Mouse (Mus musculus) CD8-positive naive resting alpha-beta T cell, adult 2 months (primary cell): ENCODE results near the gene Lsm7.
"Not testable (repeated sequence)": the region's sequence is repeated elsewhere in the genome, so short reads cannot be mapped to it uniquely, and the experiment has no call there.

Source experiments
- DNase-seq, 2 experiments: peaks; one replicate each; pipeline ENCODE4 v3.0.0; 2022; ENCODE audit warnings: low read depth in 2 of 2, low spot score in 2 of 2

Lsm7 gene

DNA sequence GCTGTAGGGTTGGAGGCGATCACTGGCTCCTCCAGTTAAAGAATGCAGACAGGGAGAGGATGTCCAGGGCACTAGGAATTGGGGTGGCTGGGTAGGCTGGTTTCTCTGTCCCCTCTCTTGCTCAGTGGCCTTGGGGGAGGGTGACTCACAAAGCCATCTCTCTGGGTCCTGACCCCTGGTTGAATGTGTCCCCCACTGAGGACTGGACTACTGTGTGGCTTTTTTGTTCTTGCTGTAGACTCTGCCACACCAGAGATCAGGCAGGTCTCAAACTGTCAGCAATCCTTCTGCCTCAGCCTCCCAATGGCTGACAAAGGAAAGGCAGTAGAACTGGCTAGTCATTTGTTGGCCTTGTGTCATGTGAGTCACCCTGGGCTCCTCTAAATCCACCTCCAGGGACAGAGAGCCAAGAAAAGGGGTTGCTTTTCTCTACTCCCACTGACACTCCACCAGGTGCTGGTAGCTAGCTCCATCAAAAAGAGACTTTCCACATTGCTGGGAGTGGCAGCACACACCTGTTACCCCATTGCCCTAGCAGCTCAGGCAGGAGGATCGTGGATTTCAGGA, 16.6 kb downstream of the Lsm7 start:
- no peak for DNase-seq

DNA sequence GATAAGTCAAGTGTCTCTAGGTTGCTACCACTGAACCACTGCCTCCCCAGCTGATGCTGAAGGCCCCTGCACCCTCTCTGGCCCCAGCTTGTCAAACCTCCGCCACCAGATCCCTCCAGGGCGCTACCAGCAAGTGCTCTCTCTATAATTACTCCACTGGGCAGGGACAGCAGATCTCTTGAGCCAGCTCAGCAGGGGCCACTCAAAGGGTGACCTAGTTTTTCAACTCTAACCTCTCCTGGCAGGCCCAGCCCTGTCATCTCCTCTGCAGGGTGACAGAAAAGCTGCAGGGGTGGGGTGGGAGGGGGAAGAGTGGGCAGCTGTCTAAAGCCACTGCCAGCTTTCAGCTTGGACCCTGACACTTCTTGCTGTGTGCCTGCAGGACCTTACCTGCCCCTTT, 17.2 kb downstream of the Lsm7 start:
- no peak for DNase-seq

DNA sequence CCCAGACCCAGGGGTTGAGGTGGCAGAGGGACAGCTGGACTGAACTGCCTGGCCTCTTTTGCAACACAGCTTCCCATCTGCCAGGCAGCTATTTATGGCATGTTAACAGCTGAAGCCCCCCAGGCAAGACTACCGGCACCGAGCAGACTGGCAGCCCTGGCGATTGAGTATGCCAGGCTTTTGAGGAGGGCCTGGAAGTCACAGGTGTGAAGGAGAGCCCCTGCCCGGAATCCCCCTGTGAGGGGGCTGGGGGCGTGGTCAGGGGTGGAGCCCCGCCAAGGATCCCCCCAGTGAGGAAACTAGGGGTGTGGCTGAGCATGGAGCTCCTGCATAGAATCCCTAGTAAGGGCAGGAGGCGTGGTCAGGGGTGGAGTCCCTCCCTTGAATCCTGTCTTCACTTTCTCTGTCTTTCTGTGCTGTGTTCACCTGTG, 18.0 kb downstream of the Lsm7 start:
- no peak for DNase-seq

DNA sequence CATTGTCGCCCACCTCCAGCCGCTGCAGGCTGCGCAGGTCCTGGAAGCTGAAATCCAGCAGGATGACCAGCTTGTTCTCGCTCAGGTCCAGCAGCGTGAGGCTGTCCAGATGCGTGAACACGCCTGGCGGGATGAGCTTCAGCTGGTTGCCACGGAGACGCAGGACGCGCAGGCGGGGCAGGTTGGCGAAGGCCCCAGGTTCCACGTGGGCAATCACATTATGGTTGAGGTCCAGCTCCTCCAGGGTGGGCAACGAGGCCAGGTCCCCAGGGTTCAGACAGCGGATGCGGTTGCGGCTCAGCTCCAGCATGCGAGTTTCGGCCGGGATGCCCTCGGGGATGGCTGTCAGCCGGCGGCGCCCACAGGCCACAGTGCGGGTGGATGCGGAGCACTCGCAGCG, 19.4 kb downstream of the Lsm7 start:
- DNase-seq: no peak

DNA sequence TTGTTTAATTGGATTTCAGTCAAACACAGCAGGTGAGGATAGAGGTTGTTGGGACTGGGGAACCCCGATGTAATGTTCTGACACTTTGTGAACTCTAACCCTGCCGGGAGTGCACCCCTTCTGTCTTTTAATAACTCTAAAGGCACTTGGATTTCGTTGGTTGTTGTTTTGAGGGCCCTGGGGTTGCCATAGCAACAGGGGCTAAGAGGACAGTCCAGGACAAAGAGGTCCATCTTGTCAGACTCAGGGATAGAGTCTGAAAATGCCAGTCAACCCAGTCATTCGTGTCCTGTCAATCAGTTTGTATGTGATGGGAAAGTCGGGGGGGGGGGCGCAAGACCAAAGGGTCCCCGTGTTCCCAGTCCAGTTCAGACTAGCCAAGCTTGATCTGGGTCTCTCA, 22.2 kb downstream of the Lsm7 start:
- no peak for DNase-seq

DNA sequence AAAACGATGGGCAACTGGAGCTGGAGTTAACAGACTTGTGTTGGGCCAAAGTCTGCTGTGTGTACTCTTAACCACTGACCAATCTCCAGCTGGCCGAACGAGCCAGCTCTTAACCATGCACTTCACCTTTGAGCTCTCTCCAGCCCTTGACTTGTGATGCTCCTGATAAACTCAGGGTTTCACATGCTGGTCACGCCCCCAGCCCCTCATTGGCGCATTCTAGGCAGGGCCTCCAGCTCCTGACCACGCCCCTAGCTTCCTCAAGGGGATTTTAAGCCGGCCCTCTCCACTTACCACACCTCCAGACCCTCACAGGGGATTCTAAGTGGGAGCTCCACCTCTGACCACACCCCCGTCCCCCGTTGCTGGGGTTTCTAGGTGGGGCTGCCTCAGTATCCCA, 23.9 kb downstream of the Lsm7 start:
- DNase-seq: no peak

DNA sequence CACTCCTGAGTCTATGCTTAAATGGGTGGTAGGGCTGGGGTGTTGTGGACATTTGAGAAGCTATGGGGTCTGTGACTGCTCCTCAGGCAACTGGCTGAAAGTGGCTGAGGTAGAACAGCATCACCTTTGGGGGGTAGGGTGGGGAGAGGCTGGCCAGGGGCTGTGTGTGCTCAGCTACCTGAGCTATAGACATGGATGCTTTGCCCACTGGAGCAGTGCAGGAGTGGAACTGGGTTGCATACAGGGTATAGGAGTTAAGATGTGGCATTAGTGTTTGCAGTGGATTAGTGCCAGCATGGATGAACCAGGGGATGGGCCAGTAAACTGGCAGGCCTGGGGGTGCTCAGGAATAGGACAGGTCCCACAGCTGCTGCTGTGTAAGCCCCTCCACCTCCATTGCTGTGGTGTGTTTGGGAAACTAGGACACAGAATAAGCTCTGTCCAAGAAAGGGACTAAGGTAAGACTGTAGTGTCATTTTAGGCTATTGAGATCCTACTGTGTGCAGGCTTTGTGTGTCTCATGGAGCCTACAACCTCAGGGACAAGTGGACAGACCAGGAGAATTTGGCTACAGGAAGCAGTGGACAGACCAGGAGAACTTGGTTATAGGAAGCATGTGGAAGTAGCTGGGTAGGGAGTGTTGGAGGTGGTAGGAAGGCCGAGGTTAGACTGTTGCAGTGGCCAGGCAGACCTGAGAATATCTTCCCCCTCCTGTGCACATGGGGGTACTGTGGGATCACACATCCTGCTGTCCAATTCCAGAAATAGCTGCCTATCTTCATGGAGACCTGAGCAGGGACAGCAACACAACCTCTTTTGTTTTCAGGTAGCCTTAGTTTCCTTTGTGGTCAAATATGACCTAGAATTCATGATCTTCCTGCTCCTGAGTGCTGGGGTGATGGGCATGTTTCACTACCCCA, 25.4 kb downstream of the Lsm7 start:
- no peak for DNase-seq

DNA sequence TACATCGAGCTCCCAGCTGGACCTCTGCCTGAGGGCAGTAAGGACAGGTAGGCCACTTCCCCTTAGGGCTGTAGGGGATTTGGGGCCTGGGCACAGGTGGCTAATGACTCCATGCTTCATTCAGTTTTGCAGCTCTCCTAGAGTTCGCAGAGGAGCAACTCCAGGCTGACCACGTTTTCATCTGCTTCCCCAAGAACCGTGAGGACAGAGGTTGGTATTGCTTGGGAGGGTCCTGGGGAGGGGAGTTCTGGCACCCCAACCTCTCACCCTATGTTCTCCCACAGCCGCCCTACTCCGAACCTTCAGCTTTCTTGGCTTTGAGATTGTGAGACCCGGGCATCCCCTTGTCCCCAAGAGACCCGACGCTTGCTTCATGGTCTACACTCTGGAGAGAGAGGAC, 26.4 kb downstream of the Lsm7 start:
- DNase-seq: not testable (repeated sequence)

DNA sequence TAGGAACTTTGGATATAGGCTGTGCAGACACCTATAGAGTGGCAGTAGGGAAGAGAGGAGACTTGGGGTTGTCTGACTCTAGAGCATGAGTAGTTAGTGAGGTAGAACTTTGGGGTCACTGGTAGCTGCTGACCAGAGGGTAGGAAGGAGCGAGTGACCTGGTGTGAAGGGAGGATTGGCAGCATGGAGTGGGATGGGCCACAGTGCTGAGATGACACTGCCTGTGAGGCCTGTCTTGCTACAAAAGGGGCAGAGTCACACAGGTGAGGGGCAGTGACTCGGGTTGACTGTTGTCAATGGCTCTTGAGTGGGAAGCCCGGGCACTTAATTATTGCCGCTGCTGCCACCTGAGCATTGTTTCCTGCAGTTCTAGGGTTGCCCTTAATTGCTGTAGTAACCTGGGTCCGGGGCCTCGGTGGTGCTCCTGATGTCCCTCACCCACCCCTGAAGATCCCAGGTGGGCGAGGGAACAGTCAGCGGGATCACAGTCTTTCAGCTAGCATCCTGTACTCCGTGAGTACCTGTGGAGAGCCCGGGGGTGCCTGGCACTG, 27.1 kb downstream of the Lsm7 start:
- no peak for DNase-seq

DNA sequence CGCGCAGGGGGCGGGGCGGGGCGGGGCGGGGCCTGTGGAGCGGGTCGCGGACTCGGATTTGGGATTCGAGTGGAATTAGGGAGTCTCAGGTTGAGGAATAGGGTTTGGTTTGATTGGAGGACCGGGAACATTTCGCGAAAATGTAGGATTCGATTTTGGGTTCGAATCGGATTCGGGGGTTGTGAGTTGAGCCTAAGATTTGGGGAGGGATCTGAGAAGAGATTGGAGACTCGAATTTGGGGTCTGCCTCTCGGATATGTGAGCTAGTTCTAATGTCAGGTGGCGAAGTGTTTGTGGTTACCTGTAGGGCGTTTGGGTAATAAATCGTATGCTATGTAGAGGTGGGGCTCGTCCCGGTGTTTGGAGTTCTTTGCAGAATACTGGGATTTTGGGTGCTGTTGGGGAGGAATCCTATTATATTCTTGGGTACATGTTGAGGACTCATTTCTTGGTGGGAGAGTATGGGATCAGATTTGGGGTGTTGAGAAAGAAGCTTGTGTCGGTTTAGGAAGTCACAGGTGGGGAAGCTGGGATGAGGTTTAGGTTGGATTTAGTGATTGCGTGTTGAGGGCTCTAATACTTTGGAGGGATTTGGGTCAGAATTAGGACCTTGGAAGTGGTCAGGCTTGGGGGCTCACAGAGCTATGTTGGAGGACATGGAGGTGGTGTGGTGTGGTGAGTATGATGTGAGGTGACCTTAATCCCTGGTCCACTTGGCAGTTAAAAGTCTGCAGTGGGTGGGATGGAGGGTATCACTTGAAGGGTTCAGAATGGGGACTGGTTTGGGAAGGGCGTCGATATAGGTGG, 27.7 kb downstream of the Lsm7 start:
- peak in 1 of 2 experiments; percentile 19 for DNase-seq

DNA sequence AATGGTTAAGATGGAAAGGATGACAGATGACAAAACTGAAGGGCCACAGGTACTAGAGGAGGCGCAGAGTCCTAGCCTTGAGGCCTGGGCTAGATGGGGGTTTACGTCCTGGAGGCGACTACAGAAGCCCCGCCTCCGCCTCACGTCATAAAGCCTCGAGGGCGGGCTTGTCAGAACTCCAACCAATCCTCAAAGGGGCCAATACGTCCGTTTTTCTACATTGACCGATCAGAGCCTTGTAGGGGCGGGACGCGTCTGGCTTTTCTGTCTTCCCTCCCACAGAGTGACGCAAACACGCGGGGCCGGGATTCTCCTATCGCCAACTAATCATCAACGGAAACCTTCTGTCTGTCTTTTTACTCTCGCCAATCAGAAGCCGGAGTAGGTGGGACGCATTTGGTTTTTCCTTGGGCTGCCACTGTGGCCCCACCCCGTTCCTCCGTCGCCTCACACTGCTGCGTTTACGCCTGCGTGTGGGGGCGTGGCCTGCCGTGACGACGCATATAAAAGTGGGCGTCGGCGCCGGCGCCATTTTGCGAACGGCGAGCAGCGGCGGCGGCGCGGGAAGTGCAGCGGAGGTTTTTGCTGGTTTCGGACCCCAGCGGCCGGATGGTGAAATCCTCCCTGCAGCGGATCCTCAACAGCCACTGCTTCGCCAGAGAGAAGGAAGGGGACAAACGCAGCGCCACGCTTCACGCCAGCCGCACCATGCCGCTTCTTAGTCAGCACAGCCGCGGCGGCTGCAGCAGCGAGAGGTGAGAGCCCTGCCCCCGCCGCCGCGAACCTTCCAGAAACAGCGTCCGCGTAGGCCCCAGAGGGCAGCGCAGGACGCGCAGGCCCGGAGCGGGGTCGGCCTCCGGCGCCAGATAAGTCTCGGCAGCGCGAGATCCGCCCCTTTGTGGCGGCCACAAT, 28.6 kb downstream of the Lsm7 start, which contains the start of gene Oaz1:
TSS of gene Oaz1 (plus strand) at position 506 of the 912 bp plus-strand sequence.
- DNase-seq: peak; percentile 98

DNA sequence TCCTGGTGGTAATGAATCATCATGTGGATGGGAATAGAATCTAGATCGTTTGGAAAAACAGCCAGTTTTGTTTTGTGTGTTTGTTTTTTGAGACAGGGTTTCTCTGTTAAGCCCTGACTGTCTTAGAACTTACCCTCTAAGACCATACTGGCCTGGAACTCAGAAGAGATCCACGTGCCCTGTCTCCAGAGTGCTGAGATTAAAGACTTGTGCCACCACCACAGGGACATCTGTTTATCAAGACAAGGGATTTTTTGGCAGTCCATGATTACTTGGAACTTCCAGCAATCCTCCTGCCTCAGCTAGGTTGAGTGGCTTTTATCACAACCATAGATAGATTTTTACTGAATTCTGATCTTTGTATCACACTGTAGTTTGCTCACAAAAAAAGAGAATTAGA, 30.2 kb downstream of the Lsm7 start:
- no peak for DNase-seq

DNA sequence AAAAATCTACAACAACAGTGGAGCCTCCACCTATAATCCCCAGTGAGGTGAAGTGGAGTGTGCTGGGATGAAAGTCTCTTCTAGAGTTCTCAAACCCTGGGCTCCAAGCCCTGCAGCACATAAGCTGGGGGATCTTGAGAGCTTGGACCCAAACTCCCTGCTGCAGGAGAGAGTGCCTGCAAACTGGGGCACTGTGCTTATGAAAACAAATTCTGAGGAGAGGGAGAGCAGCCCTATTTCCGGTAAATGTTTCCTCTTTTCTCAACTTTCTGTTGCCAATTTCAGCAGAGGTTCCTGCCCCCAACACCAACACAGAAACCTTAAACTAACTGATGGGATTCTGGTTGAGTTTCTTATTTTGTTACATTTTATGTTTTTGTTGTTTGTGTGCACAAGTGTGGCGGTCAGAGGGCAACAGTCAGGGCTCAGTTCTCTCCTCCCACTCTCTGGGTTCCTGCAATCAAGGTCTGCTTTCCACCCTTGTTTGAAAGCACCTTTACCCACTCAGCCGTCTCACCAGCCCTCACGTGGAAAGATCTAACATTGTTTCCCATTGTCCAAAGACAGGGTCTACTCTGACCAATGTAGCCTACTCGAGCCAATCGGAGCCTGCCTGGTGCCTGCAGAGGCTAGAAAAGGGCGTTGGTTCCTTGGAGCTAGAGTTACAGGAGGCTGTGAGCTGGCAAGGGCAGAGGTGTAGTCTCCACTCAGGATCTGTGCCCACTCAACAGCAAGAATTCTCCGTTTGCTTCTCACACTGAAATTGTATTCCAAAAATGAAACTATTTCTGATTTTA, 31.0 kb downstream of the Lsm7 start:
- no peak for DNase-seq

DNA sequence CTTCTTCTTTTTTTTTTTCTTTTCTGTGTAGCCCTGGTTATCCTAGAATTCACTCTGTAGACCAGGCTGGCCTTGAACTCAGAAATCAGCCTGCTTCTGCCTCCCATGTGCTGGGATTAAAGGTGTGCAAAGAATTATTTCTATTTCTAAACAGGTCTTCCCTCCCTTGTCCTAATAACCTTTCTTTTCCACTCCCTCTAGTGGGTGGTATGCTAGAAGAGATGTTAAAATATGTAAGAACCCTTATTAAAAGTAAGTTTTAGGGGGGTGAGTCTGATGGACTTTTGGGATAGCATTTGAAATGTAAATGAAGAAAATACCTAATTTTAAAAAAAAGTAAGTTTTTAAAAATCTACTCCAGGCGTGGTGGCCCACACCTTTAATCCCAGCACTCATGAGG, 31.7 kb downstream of the Lsm7 start:
- DNase-seq: no peak

DNA sequence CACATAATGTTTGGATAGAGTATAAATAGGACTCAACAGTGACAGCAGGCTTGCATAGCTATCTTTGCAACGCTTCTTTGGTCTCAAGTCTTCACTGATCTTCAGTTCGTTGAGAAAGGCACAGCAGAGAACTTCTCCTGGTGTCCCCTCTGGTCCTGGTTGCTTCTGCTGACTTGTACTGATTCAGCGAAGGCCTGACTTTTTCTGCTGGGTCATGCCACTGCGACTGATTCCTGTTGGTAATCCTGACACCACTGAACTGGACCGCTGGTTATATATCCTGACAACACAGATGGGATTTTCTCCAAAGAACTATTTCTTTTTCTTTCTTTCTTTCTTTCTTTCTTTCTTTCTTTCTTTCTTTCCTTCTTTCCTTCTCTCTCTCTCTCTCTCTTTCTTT, 32.5 kb downstream of the Lsm7 start:
- no peak for DNase-seq

DNA sequence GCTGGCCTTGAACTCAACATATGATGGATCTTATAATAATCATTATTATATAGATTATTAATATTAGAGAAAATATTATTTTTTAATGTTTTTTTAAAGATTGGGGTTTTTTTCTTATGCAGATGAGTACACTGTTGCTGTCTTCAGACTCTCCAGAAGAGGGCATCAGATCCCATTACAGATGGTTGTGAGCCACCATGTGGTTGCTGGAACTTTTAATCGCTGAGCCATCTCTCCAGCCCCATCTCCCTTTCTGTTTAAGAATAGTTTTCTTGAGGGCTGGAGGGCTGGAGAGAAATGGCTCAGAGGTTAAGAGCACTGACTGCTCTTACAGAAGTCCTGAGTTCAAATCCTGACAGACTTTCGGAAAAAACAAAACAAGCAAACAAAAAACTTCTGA, 33.0 kb downstream of the Lsm7 start:
- peak in 1 of 2 experiments; percentile 50 for DNase-seq

DNA sequence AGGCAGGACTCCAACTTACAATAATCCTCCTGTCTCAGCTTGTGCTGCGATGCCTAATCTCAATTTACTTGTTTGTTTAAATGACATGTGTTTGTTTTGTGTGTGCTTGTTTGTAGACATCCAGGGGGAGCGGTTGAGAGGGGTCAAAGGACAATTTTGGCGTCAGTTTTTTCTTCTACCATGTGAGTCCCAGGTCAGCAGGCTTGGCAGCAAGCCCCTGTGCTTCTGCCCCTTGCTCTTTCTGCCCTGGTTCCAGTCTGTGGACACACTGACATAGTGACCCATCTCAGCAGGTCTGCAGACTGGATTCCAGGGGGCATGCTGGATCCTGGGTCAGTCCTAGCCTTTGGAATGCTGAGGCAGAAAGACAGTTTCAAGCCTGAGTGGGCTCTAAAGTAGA, 35.6 kb downstream of the Lsm7 start:
- no peak for DNase-seq

DNA sequence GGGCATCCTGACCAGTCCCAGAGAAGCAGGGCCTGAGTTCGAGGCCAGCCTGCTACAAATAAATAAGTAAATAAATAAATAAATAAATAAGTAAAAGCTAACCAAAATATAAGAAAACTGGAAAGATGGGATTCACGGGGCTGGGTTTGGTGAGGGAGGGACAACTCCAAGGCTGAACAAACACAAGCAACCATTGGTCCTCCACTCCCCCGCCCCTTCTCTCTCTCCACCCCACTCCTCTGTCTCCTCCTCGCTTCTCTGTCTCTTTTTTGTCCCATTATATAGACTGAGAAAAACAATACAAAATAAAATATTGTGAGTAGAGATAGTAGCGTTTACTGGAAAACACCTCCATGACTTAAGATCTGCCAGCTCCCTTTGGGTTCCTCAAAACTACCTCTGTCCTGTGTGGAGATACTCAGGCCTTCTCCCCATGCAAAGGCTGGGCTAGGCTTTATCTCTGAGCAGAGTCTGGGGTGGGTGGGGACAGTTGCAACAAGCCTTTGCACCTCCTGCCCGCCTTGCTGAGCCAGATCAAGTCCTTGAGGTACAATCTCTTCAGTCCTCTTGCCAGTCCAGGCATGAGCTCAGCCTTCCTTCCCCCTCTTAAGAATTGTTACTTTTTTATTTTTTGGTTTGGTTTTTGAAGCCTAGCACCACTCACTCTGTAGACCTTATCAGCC, 36.3 kb downstream of the Lsm7 start:
- no peak for DNase-seq

DNA sequence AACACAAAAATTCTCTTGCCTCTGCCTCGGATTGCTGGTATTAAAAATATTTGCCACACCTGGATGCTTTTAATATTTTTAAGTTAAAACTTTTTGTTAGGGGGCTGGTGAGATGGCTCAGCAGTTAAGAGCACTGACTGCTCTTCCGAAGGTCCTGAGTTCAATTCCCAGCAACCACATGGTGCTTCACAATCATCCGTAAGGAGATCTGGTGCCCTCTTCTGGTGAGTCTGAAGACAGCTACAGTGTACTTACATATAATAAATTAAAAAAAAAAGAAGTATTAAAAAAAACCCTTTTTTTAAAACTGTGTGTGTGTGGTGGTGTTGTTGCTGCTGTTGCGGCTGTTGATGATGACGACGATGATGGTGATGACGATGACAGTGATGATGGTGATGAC, 37.1 kb downstream of the Lsm7 start:
- DNase-seq: not testable (repeated sequence)
